ENCODE assay signal across 12 mouse cellular contexts in genomic region chr4:106530113-106530482, GRCm38 (mm10). TPM values are rescaled to one million over a fixed set of nuclear protein-coding genes. Genes with fewer than 3 reads are reported as not detected.
A peak's percentile ranks its signal among the peaks of the same experiment; 100 is the strongest.
DNase-seq lines count a peak whose midpoint lies in the region; ATAC-seq and TF ChIP-seq lines count a peak whose summit lies in the region.
"Had no signal": no experiment of that assay in that cellular context is flagged by ENCODE, and none has a peak within 500 bp of the region (broad histone marks: within the 10 kb centered on the region; RNA-seq: fewer than 3 reads in every experiment).

No protein-coding gene starts in this region.

- no peak overlapping the region for H3K9ac ChIP-seq in kidney, postnatal 0 days (ENCODE audit: low read depth, low read length)
- H3K9ac ChIP-seq in forebrain, embryonic 14.5 days (ENCODE audit: low read length): no peak overlapping the region
- no peak overlapping the region for H3K9ac ChIP-seq in hindbrain, postnatal 0 days (replicated peaks; ENCODE audit: low read length)
- H3K9ac ChIP-seq in neural tube, embryonic 13.5 days: no peak overlapping the region

- H3K4me2 ChIP-seq in kidney, postnatal 0 days (ENCODE audit: low read length): no peak overlapping the region
- H3K4me2 ChIP-seq in forebrain, embryonic 14.5 days (ENCODE audit: low read length): no peak overlapping the region
- H3K4me2 ChIP-seq in hindbrain, postnatal 0 days (ENCODE audit: low read depth, low read length): no peak overlapping the region
- no peak overlapping the region for H3K4me2 ChIP-seq in neural tube, embryonic 13.5 days

- H3K27me3 ChIP-seq in kidney, postnatal 0 days (ENCODE audit: insufficient read depth, low read length): no peaks in the 10 kb centered on the region
- H3K27me3 ChIP-seq in forebrain, embryonic 14.5 days (replicated peaks; ENCODE audit: control insufficient read depth, insufficient read depth, low read length): no peaks in the 10 kb centered on the region
- H3K27me3 ChIP-seq in hindbrain, postnatal 0 days (ENCODE audit: insufficient read depth, low read length): no peaks in the 10 kb centered on the region
- no peaks in the 10 kb centered on the region for H3K27me3 ChIP-seq in neural tube, embryonic 13.5 days
- H3K27me3 ChIP-seq: CH12.LX had no signal

- H3K36me3 ChIP-seq in kidney, postnatal 0 days (ENCODE audit: insufficient read depth, low read length): no peaks in the 10 kb centered on the region
- no peaks in the 10 kb centered on the region for H3K36me3 ChIP-seq in forebrain, embryonic 14.5 days (ENCODE audit: control insufficient read depth, insufficient read depth, low read length)
- no peaks in the 10 kb centered on the region for H3K36me3 ChIP-seq in hindbrain, postnatal 0 days (ENCODE audit: insufficient read depth, low read length)
- H3K36me3 ChIP-seq in neural tube, embryonic 13.5 days: no peaks in the 10 kb centered on the region

- no peak overlapping the region for H3K27ac ChIP-seq in kidney, postnatal 0 days
- H3K27ac ChIP-seq in forebrain, embryonic 14.5 days (ENCODE audit: low read depth, low read length): no peak overlapping the region
- no peak overlapping the region for H3K27ac ChIP-seq in hindbrain, postnatal 0 days
- H3K27ac ChIP-seq in neural tube, embryonic 13.5 days (replicated peaks): no peak overlapping the region
- H3K27ac ChIP-seq: heart, adult 2 months had no signal

- no peaks in the 10 kb centered on the region for H3K9me3 ChIP-seq in kidney, postnatal 0 days (replicated peaks; ENCODE audit: low read length)
- no peaks in the 10 kb centered on the region for H3K9me3 ChIP-seq in forebrain, embryonic 14.5 days (replicated peaks; ENCODE audit: control insufficient read depth, low read length)
- no peaks in the 10 kb centered on the region for H3K9me3 ChIP-seq in hindbrain, postnatal 0 days (ENCODE audit: low read length)
- H3K9me3 ChIP-seq in neural tube, embryonic 13.5 days: no peaks in the 10 kb centered on the region

- H3K4me3 ChIP-seq in kidney, postnatal 0 days (replicated peaks; ENCODE audit: low read depth, low read length): no peak overlapping the region
- no peak overlapping the region for H3K4me3 ChIP-seq in forebrain, embryonic 14.5 days (ENCODE audit: low read depth, low read length)
- H3K4me3 ChIP-seq in hindbrain, postnatal 0 days (ENCODE audit: low read length): no peak overlapping the region
- no peak overlapping the region for H3K4me3 ChIP-seq in neural tube, embryonic 13.5 days
- H3K4me3 ChIP-seq: myocyte had no signal

- ATAC-seq in kidney, postnatal 0 days (replicated peaks; ENCODE audit: low FRiP score, low read depth): peak; percentile 13; the same call in 1 of the 2 replicates
- peak; percentile 53 for ATAC-seq in forebrain, embryonic 14.5 days
- ATAC-seq in hindbrain, postnatal 0 days: peak; percentile 5; the same call in 1 of the 2 replicates
- ATAC-seq in neural tube, embryonic 13.5 days (ENCODE audit: low read depth): peak; percentile 34

- H3K4me1 ChIP-seq in kidney, postnatal 0 days (replicated peaks; ENCODE audit: insufficient read depth, low read length): no peaks in the 10 kb centered on the region
- no peaks in the 10 kb centered on the region for H3K4me1 ChIP-seq in forebrain, embryonic 14.5 days (ENCODE audit: control insufficient read depth, insufficient read depth, low read length)
- H3K4me1 ChIP-seq in hindbrain, postnatal 0 days (ENCODE audit: insufficient read depth, low read length): no peaks in the 10 kb centered on the region
- peaks cover 4% of the 10 kb centered on the region for H3K4me1 ChIP-seq in neural tube, embryonic 13.5 days (replicated peaks)

- TF ChIP-seq CTCF in kidney, postnatal 0 days (IDR thresholded peaks at IDR 0.05; ENCODE audit: low read depth): no peak
- TF ChIP-seq CTCF in hindbrain, postnatal 0 days (IDR thresholded peaks at IDR 0.05; ENCODE audit: low read depth): no peak

- WGBS in kidney, postnatal 0 days: 71% methylated on average over 9 of the region's 9 CpGs
- 62% methylated on average over 9 of the region's 9 CpGs for WGBS in forebrain, embryonic 14.5 days
- 62% methylated on average over 9 of the region's 9 CpGs for WGBS in hindbrain, postnatal 0 days
- WGBS in neural tube, embryonic 13.5 days: 64% methylated on average over 9 of the region's 9 CpGs

- DNase-seq in kidney, postnatal 0 days (ENCODE audit: low spot score): no peak
- no peak for DNase-seq in kidney, postnatal 10 days
- DNase-seq in forebrain, embryonic 14.5 days (ENCODE audit: low spot score): no peak
- DNase-seq in hindbrain, postnatal 0 days (ENCODE audit: low spot score): no peak
- no peak for DNase-seq in testis, postnatal 14 days (ENCODE audit: low spot score)
- no peak for DNase-seq in cerebellum, adult 11 months

RNA-seq across cellular contexts. Expression of gene Dhcr24, which starts 30.7 kb away (rescaled TPM):
- 6.3 and 6.5 TPM in 2 replicates for polyA plus RNA-seq in kidney, postnatal 0 days (2015; fragmentation: Nextera tagmentation; extraction: Ambion mirVana)
- 16.4 and 16.6 TPM in 2 replicates for polyA plus RNA-seq in forebrain, embryonic 14.5 days (2014; fragmentation: Nextera tagmentation; extraction: Ambion mirVana)
- 126 and 127 TPM in 2 replicates for total RNA-seq in hindbrain, postnatal 0 days (2014; rRNA removed)
- 7.5 and 8.7 TPM in 2 replicates for polyA plus RNA-seq in hindbrain, postnatal 0 days (2015; fragmentation: Nextera tagmentation; extraction: Ambion mirVana)
- polyA plus RNA-seq in neural tube, embryonic 13.5 days (2015; fragmentation: Nextera tagmentation; extraction: Ambion mirVana): 5.1 and 5.8 TPM in 2 replicates

RNA-seq across cellular contexts. Expression of gene Bsnd, which starts 38.0 kb away (rescaled TPM):
- 40.1 and 40.6 TPM in 2 replicates for polyA plus RNA-seq in kidney, postnatal 0 days (2015; fragmentation: Nextera tagmentation; extraction: Ambion mirVana)
- polyA plus RNA-seq in forebrain, embryonic 14.5 days (2014; fragmentation: Nextera tagmentation; extraction: Ambion mirVana): not detected in 2 replicates
- total RNA-seq in hindbrain, postnatal 0 days (2014; rRNA removed): not detected in 2 replicates
- not detected in 2 replicates for polyA plus RNA-seq in hindbrain, postnatal 0 days (2015; fragmentation: Nextera tagmentation; extraction: Ambion mirVana)
- not detected in 2 replicates for polyA plus RNA-seq in neural tube, embryonic 13.5 days (2015; fragmentation: Nextera tagmentation; extraction: Ambion mirVana)
- total RNA-seq: heart, adult 2 months; left cerebral cortex, adult 18-20 months had no signal
- polyA plus RNA-seq: heart, adult 2 months; myocyte; stomach, embryonic 14.5 days had no signal

Comparison
In these comparisons a context has a peak if more than half of its experiments do, and no peak if none do; other contexts are left out.
1. RNA of gene Bsnd, which starts 38.0 kb away (polyA plus RNA-seq): 40.1 to 40.6 TPM in kidney, postnatal 0 days; not detected in forebrain, embryonic 14.5 days, not detected in hindbrain, postnatal 0 days and not detected in neural tube, embryonic 13.5 days; every median in the first group is over 10 times any median in the second.
2. Peak in every context shown above with its lines, with median percentiles within 50 percentile points of each other: ATAC-seq.